Mouse (Mus musculus) hindbrain, embryonic 15.5 days (tissue): ENCODE measurements at regions not wholly inside any gene's neighbourhood (a gene's known extent, or its start where the extent isn't known, plus 50 kb on each side); places are given as distances from the start of the nearest gene placed in this dataset.

Experiments used
- ATAC-seq: fragments of 200-750 bp; cut with Nextera tagmentation; 2 replicates; pipeline ENCODE4 v1.8.0; 2017; ENCODE audit warnings: low read depth, moderate number of reproducible peaks, moderate TSS enrichment; ENCODE audit not compliant: low FRiP score
- H3K27ac ChIP-seq: fragments of 300-500 bp; sonication (generic); replicated peaks from 2 replicates; pipeline ENCODE4 v1.5.1; 2015; ENCODE audit warnings: mild to moderate bottlenecking, inconsistent platforms
- H3K27me3 ChIP-seq: fragments of 300-500 bp; sonication (generic); 2 replicates; pipeline ENCODE4 v1.6.1; 2015; ENCODE audit warnings: control low read depth, inconsistent platforms
- H3K36me3 ChIP-seq: fragments of 300-500 bp; sonication (generic); 2 replicates; pipeline ENCODE4 v1.6.1; 2015; ENCODE audit warnings: control low read depth, inconsistent platforms
- H3K4me1 ChIP-seq: fragments of 300-500 bp; sonication (generic); replicated peaks from 2 replicates; pipeline ENCODE4 v1.6.1; 2015; ENCODE audit warnings: control low read depth, inconsistent platforms
- H3K4me2 ChIP-seq: fragments of 300-500 bp; sonication (generic); 2 replicates; pipeline ENCODE4 v1.6.1; 2015; ENCODE audit warnings: moderate library complexity, mild to moderate bottlenecking, inconsistent platforms
- H3K4me3 ChIP-seq: fragments of 300-500 bp; sonication (generic); 2 replicates; pipeline ENCODE4 v1.5.1; 2015; ENCODE audit warnings: mild to moderate bottlenecking, inconsistent platforms
- H3K9ac ChIP-seq: fragments of 300-500 bp; sonication (generic); 2 replicates; pipeline ENCODE4 v1.6.1; 2015; ENCODE audit warnings: inconsistent platforms
- H3K9me3 ChIP-seq: fragments of 300-500 bp; sonication (generic); 2 replicates; pipeline ENCODE4 v1.6.1; 2016; ENCODE audit warnings: control low read depth, inconsistent platforms
- WGBS: fragments of 180-500 bp; shearing (Covaris S2); methylation state at CpG from one replicate; pipeline ENCODE4 v1.1.7; 2015; 5-methylcytosine and 5-hydroxymethylcytosine counted together

DNA sequence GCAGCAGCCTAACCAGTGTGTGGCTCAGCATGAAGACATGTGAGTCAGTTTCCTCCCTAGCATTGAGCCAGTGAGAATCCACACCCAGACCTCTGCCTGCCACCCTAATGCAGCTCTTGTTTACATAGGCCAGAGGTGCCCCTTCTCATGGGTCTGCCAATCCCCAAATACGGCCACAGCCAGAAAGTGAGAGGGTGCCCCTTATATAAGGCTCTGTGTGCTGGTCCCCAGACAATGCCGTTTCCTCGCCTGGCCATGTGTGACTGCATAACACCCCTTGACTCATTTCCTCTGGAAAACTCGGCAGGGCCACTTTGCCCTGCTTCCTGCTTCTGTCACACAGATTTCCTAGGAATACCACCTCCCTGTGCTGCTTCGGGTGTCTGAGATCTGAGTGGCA lies 1216.4 kb upstream of the A1bg start:
- Histone ChIP-seq H3K27me3 (no peaks in the 10 kb centered on the region), H3K27ac (no peak overlapping the region), H3K9ac (no peak overlapping the region), H3K4me1 (peaks cover 12% of the 10 kb centered on the region), H3K4me3 (no peak overlapping the region), H3K4me2 (no peak overlapping the region), H3K9me3 (no peaks in the 10 kb centered on the region), H3K36me3 (no peaks in the 10 kb centered on the region)
- 66% methylated on average over 5 of the region's 5 CpGs for WGBS
- ATAC-seq, result no peak

GRCm38 (mm10) chr15:62138701-62139100 lies 1215.9 kb upstream of the A1bg start:
- Histone ChIP-seq H3K27me3 (no peaks in the 10 kb centered on the region), H3K9me3 (no peaks in the 10 kb centered on the region), H3K4me3 (no peak overlapping the region), H3K9ac (no peak overlapping the region), H3K4me2 (no peak overlapping the region), H3K27ac (no peak overlapping the region), H3K36me3 (no peaks in the 10 kb centered on the region), H3K4me1 (peaks cover 12% of the 10 kb centered on the region)
- no peak for ATAC-seq
- 92% methylated on average over 6 of the region's 6 CpGs for WGBS

GRCm38 (mm10) chr15:62136932-62137594 lies 1214.3 kb upstream of the A1bg start:
- Histone ChIP-seq H3K4me2 (no peak overlapping the region), H3K27me3 (no peaks in the 10 kb centered on the region), H3K36me3 (no peaks in the 10 kb centered on the region), H3K9me3 (no peaks in the 10 kb centered on the region), H3K27ac (0 out of 2 replicates have a peak overlapping the region, but pooled peaks have one; percentile 40), H3K9ac (no peak overlapping the region), H3K4me1 (peaks cover 12% of the 10 kb centered on the region), H3K4me3 (no peak overlapping the region)
- peak; percentile 32; the same call in 1 of the 2 replicates for ATAC-seq
- WGBS, result 61% methylated on average over 14 of the region's 14 CpGs

GRCm38 (mm10) chr15:62134835-62135234 lies 1212.0 kb upstream of the A1bg start:
- no peak overlapping the region for H3K9ac ChIP-seq
- no peak overlapping the region for H3K4me2 ChIP-seq
- H3K4me1 ChIP-seq, result peaks cover 12% of the 10 kb centered on the region
- no peaks in the 10 kb centered on the region for H3K36me3 ChIP-seq
- ATAC-seq, result no peak
- whole genome bisulfite sequencing, result 84% methylated on average over 8 of the region's 8 CpGs
- H3K27me3 ChIP-seq, result no peaks in the 10 kb centered on the region
- no peaks in the 10 kb centered on the region for H3K9me3 ChIP-seq
- H3K4me3 ChIP-seq, result no peak overlapping the region
- no peak overlapping the region for H3K27ac ChIP-seq

GRCm38 (mm10) chr15:62134308-62134707 lies 1211.5 kb upstream of the A1bg start:
- Histone ChIP-seq H3K4me2 (no peak overlapping the region), H3K9me3 (no peaks in the 10 kb centered on the region), H3K4me1 (peaks cover 12% of the 10 kb centered on the region), H3K36me3 (no peaks in the 10 kb centered on the region), H3K27ac (no peak overlapping the region), H3K4me3 (no peak overlapping the region), H3K27me3 (no peaks in the 10 kb centered on the region), H3K9ac (no peak overlapping the region)
- 86% methylated on average over 4 of the region's 4 CpGs for WGBS
- no peak for ATAC-seq

GRCm38 (mm10) chr15:62132895-62133294 lies 1210.1 kb upstream of the A1bg start:
- 49% methylated on average over 2 of the region's 2 CpGs for WGBS
- Histone ChIP-seq H3K9ac (no peak overlapping the region), H3K27me3 (no peaks in the 10 kb centered on the region), H3K36me3 (no peaks in the 10 kb centered on the region), H3K4me3 (no peak overlapping the region), H3K27ac (no peak overlapping the region), H3K4me2 (no peak overlapping the region), H3K4me1 (peaks cover 12% of the 10 kb centered on the region; the same call in 1 of the 2 replicates), H3K9me3 (no peaks in the 10 kb centered on the region)
- no peak for ATAC-seq

DNA sequence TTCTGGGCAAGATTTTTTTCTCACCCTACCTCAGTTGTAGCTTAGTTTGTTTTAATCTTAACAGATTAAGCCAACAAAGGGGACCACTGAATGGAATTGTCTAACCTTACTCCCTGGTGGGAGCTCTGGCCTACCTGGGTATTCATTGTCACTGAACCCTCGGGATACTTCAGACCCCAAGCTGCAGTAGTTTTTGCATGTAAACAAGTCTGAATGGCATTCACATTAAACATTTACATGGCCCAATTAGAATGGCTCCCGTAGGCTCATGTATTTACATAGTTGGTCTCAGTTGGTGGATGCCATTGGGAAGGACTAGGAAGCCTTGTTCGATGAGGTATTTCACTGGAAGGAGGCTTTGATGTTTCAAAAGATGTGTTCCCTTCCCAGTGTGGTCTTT lies 1208.9 kb upstream of the A1bg start:
- Histone ChIP-seq H3K9me3 (no peaks in the 10 kb centered on the region), H3K4me3 (no peak overlapping the region), H3K9ac (no peak overlapping the region), H3K4me1 (0 out of 2 replicates have a peak, but pooled peaks cover 4% of the 10 kb centered on the region), H3K27ac (no peak overlapping the region), H3K27me3 (no peaks in the 10 kb centered on the region), H3K36me3 (no peaks in the 10 kb centered on the region), H3K4me2 (no peak overlapping the region)
- ATAC-seq, result no peak
- WGBS, result 46% methylated on average over 3 of the region's 3 CpGs

DNA sequence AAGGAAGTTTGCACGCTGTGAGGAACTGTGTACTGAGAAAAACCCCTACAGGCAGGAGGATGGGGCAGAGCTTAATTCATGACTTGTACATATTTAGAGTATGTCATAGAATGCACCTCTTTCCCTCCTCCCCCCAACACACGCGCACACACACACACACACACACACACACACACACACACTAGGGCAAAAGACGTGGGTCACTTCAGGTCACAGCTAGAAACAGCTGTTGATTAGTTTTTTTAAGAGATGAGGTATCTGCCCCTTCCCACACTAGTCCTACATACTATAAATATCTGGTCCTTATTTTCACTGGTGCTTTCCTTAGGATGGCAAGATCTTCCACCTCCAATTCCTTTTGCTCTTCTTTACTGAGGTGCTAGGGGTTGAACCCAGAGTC lies 1207.7 kb upstream of the A1bg start:
- no peaks in the 10 kb centered on the region for H3K27me3 ChIP-seq
- H3K4me1 ChIP-seq, result peaks cover 9% of the 10 kb centered on the region; the same call in 1 of the 2 replicates
- no peak overlapping the region for H3K4me3 ChIP-seq
- no peaks in the 10 kb centered on the region for H3K9me3 ChIP-seq
- no peaks in the 10 kb centered on the region for H3K36me3 ChIP-seq
- H3K27ac ChIP-seq, result no peak overlapping the region
- no peak overlapping the region for H3K4me2 ChIP-seq
- no peak for ATAC-seq
- WGBS, result 86% methylated on average over 4 of the region's 4 CpGs
- H3K9ac ChIP-seq, result no peak overlapping the region

GRCm38 (mm10) chr15:62128546-62129212 lies 1205.9 kb upstream of the A1bg start:
- H3K36me3 ChIP-seq, result no peaks in the 10 kb centered on the region
- no peaks in the 10 kb centered on the region for H3K27me3 ChIP-seq
- peaks cover 9% of the 10 kb centered on the region; the same call in 1 of the 2 replicates for H3K4me1 ChIP-seq
- no peak overlapping the region for H3K4me2 ChIP-seq
- WGBS, result 55% methylated on average over 11 of the region's 11 CpGs
- H3K27ac ChIP-seq, result no peak overlapping the region
- no peaks in the 10 kb centered on the region for H3K9me3 ChIP-seq
- ATAC-seq, result no peak
- no peak overlapping the region for H3K4me3 ChIP-seq
- no peak overlapping the region for H3K9ac ChIP-seq

DNA sequence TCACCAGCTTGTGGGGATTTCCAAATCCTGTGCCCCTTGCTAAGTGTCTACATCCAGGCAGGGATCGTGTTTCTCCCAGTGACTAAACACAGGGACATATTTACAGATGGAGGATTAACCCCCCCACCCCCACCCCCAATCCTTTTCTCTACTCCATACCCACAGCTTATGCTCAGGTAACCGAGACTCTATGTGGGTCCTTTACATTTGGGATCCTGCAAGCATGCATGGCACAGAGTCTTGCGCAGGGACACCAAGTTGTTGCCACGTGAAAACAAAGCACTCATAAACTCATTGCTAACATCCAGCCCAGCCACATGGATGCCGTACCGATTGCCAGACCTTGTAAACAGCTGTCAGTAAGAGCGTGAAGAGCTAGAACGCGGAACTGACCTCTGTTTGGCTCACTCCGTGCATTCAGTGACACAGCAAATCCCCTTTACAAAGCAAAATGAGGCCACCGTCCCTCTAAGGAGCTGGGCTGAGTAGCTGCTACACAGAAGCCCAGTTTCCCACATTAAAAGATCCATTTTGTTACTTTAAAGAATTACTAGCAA lies 1204.9 kb upstream of the A1bg start:
- no peak overlapping the region for H3K27ac ChIP-seq
- H3K9ac ChIP-seq, result no peak overlapping the region

GRCm38 (mm10) chr15:62125718-62126117 lies 1202.9 kb upstream of the A1bg start:
- H3K27ac ChIP-seq, result no peak overlapping the region
- no peaks in the 10 kb centered on the region for H3K27me3 ChIP-seq
- H3K4me3 ChIP-seq, result no peak overlapping the region
- no peak overlapping the region for H3K4me2 ChIP-seq
- WGBS, result 63% methylated on average over 7 of the region's 7 CpGs
- no peak for ATAC-seq
- H3K4me1 ChIP-seq, result peaks cover 9% of the 10 kb centered on the region; the same call in 1 of the 2 replicates
- H3K9ac ChIP-seq, result no peak overlapping the region
- H3K9me3 ChIP-seq, result no peaks in the 10 kb centered on the region
- no peaks in the 10 kb centered on the region for H3K36me3 ChIP-seq

More for the DNA sequence above, 1204.9 kb upstream of the A1bg start:
- peak; percentile 25; the same call in 1 of the 2 replicates for ATAC-seq
- Histone ChIP-seq H3K27me3 (no peaks in the 10 kb centered on the region), H3K9me3 (no peaks in the 10 kb centered on the region), H3K4me2 (no peak overlapping the region), H3K4me1 (peaks cover 9% of the 10 kb centered on the region; the same call in 1 of the 2 replicates), H3K36me3 (no peaks in the 10 kb centered on the region), H3K4me3 (no peak overlapping the region)
- WGBS, result 46% methylated on average over 11 of the region's 11 CpGs

GRCm38 (mm10) chr15:62123756-62124155 lies 1200.9 kb upstream of the A1bg start:
- H3K4me1 ChIP-seq, result peaks cover 9% of the 10 kb centered on the region; the same call in 1 of the 2 replicates
- no peak for ATAC-seq
- H3K9ac ChIP-seq, result no peak overlapping the region
- no peaks in the 10 kb centered on the region for H3K9me3 ChIP-seq
- no peaks in the 10 kb centered on the region for H3K36me3 ChIP-seq
- no peak overlapping the region for H3K27ac ChIP-seq
- no peak overlapping the region for H3K4me2 ChIP-seq
- no peaks in the 10 kb centered on the region for H3K27me3 ChIP-seq
- WGBS, result 76% methylated on average over 4 of the region's 4 CpGs
- no peak overlapping the region for H3K4me3 ChIP-seq
